Mouse (Mus musculus) ovary, postnatal 36 days (tissue): ENCODE data around the gene Veph1.

ENCODE experiments used
- DNase-seq: peaks from one replicate; pipeline ENCODE4 v3.0.0; 2022; ENCODE audit warnings: low spot score, mixed read lengths

Veph1 gene

DNA sequence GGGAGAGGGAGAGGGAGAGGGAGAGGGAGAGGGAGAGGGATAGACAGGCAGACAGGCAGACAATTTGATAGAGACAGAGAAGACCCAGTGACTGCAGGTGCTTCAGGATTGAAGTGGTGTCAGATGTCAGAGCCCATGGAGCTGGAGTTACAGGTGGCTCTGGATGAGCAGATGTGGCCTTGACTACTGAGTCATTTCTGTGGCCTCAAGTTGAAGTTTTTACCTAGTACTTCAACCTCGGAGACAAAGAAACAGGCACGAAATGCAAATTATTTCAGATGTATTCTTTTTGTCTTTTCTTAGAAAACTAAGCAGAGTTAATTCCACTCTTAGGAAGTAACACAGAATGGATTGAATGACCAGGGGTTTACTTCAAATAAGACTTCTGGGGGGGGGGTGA lies 195.6 kb downstream of the Veph1 start:
- no peak for DNase-seq

DNA sequence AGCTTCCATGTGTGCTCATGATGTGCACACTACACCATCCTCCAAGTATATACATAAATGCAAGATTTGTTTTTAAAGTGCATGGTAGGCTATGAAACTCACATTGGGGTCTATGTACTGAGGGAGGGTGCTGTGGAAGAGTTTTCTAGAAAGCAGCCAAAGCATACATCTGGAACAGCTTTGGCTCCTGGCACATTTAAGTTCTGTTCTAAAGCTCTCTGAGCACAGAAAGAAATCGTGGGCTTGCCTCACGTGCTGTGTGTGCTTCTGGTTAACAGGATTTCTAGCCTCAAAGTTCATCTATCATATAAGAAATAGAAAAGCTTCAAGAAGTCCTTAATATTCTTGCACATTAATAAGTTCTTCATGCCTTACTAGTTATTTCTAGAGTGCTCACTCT lies 204.9 kb downstream of the Veph1 start:
- no peak for DNase-seq

DNA sequence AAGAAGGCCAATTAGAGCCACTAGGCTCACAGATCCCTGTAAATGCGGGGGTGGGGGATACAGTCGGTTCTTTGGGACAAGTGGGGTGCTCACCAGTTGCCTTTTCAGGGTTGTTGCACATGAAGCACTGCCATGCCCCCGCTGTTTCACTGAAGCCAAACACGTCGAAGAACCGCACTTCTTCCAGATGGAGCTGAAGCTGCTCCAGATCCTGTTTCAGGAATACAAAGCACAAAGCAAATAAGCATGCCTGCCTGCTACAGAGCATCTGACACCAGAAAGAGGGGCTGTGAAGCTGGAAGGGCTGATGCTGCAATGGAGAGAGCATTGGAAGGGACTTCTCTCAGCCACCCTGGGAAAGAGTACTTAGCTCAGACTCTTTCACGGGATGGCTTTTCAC lies 209.0 kb downstream of the Veph1 start:
- DNase-seq: no peak

DNA sequence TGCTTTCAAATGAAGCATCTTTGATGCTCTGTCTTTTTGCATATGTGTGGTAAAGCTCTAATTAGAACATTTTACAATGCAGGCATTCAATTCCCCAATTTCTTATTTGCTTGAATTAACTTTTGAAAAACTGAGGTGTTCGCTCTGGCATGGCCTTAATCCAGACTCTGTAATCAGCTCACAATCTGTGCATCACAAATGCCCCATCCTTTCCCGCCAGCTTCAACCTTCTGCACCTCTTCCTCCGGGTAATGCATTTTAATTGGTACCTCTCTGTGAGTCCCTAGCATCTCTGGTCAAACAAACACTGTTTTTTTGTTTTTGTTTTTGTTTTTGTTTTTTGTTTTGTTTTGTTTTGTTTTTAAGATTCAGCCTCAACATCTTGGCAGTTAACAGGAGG lies 212.8 kb downstream of the Veph1 start:
- no peak for DNase-seq

DNA sequence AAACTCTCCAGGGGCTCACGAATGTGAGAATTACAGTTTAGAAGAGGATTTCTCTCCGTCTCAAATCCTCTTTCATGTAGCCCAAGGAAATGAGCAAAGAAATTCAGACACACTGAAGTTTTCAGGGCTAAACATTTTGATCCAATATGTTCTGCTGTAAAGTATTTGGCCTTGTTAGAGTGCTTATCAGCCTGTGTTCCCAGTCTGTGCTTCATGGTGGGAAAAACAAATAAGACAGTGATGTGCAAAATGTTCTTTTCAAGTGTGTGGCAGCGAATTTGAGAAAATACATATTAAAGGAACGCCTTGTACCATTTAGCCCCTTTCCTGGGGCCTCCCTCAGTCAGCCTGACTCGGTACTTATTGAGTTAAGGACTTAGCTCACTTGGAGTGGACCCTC lies 213.2 kb downstream of the Veph1 start:
- DNase-seq: no peak

DNA sequence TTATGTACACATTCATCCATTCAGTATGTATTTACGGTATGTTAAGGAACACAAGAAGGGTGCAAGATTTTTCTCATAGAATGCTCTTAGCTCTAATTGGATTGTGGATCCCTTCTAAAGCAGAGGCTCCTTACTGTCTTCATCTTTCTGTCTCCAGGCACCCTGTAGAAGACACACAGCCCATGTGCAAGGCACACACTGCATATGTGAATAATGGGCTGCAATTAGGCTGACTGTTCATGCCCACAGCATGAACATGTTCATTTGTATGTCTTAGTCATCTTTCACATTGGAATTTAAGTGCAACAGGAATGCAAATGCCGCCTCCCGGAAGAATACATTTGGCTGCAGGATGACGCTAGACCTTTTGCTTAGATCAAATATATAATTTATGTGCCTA lies 213.7 kb downstream of the Veph1 start:
- DNase-seq: no peak

DNA sequence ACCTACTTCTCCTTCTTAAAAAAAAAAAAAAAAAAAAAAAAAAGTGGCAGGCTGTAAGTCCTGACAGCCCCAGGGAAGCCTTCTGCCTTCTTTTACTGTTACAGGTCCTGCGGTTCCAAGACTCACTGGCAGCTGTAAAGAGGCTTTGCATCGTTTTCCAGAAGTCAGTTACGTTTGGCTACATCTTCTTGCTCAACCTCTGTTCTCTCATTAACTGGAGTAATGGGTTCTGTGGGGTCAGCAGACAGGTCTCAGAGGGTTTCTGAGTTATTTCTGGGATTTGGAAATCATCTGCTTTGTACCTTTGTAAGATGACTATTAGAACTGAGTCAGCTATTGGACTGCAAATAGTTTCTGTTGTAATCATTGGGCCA lies 215.3 kb downstream of the Veph1 start:
- no peak for DNase-seq

DNA sequence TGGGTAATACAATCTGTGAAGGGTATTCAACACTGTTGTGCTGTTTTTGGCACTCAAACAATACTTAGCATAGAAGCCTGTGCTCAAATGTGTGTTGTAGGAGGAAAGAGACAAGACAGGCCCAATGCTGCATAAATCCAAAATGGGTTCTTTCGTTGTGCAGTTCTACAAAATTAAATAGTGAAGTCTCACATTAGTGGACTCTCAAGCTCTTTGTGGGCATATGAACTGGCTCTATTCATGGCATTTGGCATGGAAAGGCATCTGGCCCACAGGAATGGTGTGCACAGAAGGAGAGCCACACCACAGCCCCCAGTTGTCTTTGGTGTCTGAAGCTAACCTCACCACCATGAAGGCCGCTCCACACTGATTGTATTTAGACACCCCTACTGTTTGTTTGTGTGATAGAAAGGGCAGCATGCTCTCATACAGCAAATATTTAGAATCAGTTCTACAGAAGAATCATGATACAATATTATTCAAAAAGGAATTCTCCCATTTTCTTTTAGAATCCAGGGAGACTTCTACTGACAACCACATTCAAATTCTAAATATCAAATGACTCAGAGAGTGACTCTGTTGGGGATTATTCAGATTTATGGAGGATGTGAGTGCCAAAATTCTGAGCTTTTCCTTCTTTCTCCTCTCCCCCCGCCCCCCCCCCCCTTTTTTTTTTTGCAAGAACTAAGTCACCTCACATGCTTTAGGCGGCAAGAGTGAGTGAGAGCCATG lies 215.8 kb downstream of the Veph1 start:
- no peak for DNase-seq

DNA sequence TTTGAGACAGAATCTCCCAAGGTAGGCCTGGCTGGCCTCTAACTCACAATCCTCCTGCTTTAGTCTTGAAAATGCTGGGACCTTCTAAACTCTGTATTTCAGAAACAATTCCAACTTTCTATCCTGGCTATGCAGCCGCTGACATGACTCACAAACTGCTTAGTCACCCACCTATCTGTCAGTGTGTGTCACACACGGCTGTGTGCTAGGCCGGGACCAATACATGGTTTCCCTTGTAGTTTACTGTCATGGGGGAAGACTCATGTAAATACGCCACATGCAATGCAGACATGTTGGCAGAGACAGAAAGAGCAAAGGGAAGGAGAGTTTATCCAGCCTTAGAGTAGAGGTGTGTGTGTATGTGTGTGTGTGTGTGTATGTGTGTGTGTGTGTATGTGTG lies 216.8 kb downstream of the Veph1 start:
- DNase-seq: no peak

DNA sequence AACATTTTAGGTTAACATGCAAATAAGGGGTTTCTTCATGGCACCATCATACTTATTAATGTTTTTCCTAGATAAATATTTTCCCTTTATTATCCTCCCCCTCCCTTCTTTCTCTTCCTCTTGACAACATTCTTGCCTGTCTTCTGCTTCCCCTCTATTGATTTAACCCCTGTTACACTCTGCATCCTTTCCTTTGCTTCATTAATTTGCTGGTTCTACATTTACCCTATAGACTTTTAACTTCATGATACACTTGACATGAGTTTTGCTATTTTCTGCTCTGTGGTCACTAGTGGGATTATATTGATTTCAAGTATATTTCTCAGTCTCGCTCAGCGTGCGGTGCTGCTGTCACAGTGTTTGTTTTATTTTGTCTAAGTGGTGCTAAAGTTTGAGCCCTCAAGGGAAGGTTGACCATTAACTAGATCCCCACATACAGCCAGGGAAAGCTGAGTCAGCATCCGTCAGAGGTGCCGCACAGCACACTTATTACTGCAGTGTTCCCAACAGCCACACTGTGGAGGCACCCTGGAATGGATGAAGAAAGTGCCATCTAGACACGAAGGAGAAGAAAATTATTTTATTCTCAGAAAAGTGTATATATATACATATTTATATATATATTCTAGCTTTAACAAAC lies 217.6 kb downstream of the Veph1 start:
- no peak for DNase-seq

DNA sequence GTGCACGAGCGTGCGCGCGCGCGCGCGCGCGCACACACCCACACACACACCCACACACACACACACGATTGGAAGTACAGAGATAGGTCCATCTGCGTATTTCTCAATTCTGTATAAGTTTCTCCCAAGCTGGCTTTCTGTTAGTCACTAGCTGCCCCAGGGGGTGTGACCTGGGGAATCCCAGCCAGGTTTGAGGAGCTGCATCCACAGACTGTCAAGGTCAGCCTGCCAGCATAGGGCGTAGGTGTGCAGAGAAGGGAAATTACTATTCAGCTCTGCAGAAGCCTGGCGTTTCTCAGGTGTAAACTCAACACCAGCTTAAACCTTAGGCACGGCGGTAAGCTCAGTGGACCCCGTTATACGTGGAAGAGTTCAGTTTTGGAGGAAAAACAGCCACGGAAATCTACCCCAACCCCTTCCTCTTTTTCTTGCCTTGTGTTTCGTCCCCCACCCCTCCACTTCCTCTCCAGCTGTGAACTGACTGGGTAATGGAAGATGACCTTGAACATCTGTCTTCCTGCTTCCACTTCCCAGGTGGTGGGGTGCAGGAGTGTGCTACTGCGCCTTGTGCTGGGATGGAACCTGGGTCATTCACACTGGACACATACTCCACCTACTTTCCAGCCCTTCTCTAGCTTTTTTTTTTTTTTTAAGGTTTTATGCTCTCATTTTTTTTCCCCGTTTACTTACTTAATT lies 218.5 kb downstream of the Veph1 start:
- peak; percentile 20 for DNase-seq

DNA sequence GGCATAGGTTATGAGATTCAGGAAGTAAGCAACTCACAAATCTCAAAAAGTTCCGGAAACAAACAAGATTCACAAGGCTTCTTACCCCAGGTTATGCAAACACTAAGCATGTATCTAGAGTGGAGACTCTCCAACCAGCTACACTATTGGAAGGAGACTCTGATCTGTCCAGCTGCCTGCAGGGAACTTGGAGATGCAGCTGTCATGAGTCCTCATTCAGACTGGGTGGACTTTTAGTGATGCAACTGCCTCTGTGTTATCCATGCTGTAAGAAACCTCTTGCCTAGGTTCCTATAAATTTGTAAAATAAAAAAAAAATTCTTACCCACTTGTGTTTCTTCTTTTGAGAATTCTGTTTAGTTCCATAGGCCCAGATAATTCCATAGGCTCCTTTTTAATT lies 226.4 kb downstream of the Veph1 start:
- no peak for DNase-seq

DNA sequence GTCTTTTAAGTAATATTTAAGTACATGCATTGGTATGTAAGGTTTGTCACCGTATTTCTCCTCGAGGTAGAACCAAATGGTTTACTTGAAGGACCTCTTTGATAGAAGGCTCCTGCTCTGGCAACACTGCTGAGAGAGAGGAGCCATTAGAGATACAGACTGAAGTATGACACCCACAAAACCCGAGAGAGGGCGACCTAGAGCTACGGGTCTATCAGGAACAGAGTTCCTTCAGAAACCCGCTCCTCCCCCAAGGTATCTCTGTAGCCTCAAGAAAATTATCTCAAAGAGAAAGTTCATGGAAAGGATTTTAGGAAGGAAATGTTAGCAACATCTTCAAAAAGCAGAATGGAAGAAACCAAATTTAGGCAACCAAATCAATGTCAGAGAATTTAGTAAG lies 232.8 kb downstream of the Veph1 start:
- peak; percentile 14 for DNase-seq

DNA sequence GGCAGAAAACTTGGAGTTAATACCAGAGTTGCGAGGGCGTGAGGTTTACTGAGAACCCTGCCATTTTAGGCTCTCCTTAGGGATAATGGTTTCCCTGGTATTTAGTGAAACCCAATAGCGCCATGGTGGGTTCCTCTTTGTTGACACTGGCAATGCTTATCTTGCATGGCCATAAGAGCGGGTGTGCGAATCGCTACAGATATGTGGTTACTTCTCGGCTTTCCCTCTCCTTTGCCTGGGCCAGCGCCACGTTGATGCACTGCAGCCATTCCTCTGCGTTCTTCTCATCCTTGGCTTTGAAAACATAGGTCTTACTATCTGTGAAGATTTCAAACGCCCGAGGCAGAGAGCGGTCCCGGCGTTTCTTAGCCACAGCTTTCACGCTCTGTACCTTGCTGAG lies 239.7 kb downstream of the Veph1 start:
- DNase-seq: no peak

DNA sequence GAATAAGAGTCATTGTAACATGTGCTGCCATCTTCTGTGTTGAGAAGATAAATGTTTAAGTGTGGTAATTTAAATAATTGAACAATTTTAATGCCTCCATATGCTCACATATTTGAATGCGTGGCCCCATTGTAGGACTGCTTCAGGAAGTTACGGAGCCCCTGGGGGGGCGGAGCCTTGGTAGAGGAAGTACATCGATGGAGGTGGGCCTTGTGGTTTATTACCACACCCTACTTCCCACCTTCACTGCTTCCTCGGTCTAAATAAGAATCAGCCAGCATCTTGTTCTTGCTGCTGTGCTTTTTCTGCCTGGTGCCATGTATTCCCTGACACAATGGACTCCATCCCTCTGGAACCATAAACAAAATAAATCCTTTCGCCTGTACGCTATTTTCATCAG lies 241.0 kb downstream of the Veph1 start:
- DNase-seq: no peak

DNA sequence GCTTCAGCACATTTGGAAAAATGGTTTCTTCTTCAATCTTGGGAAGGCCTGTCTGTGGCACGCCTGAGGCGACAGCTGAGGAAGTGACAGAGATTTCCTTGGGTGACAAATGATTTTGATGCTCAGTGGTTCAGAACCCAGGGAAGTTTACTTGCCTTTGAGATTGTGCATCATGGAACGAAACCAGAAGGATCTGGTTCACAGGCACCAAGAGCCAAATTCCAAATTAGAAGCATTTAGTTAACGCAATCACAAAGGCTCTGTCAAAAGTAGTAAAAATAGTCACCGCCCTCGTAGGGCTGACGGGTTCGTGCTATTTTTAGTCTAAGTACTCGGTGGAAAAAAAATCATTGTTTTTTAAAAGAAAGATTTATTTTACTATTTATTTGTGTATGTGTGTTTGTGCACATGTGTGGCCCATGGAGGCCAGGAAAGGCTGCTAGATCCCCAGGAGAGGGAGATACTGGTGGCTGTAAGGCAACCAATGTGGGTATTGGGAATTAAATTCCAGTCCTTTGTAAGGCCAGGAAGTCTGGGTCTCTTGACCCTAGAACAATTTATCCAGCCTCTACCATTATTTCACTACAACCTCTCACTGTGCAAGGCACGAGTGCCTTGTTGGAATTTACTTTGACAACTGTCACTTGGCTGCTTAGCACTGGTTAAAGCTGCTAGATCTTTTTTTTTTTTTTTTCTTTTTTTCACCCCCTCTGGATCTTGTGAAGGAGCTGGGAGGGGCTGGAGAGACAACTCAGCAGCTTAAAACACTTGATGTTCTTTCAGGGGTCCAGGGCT lies 246.3 kb downstream of the Veph1 start:
- DNase-seq: no peak

DNA sequence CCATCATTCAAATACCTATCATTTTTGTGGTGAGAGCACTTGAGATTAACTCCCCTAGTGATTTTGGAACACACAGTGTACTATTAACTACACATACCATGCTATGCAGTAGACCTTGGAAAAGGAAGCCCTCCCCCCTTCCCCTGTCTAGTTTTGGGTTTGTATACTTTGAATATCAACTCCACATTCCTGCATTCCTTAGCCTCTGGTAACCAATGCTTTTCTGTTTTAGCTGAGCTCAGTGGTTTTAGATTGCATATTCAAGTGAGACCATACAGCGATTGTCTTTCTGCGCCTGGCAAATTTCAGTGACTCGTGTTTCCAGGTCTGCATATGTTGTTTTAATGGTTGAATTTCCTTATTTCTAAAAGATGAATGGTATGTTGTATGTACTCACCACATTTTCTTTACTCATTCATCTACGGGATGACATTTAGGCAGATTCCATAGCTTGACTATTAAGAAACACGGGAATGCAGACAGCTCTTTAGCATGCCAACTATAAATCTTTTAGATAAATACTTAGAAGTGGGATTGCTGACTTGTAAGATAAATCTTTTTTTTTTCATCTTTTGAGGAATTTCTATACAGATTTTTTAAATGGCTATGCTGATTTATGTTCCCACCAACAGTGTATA lies 255.7 kb downstream of the Veph1 start:
- DNase-seq: no peak

DNA sequence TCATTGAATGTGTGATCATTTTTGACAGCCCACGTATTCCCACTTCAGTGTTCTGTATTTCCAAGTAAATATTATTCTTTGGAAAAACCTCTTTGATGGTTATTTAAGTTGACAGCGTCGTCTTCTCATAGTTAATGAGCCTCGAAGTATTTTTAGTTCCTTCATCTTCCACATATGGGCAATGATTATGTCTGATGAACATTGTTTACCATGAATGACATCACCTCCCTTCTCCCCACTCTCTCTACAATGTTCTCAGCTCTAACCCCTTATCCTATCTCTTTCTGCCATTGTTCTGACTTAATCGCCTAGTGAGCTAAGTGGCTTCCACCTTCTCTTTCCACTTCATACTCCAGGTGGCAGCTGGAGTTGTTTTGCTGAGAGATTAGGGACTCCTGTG lies 261.4 kb downstream of the Veph1 start:
- DNase-seq: no peak

DNA sequence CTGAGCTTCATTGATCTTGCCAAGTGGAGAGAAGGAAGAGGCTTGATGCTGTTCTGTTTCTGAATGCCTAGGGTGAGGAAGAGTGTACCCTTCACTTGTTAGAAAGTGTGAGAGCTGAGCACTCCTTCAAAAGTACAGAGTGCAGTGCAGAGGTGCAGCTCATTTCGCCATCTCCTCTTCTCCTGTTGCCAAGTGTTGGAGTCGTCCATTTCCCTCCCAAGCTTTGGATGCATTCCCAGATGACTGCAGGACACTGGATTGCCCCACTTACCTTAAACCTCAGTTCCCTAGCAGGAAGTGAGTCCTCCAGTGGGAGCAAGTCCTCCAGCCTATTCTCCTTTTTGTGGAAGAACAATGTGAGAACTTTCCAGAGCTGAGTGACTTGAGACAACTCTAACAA lies 263.3 kb downstream of the Veph1 start:
- DNase-seq: peak; percentile 4

DNA sequence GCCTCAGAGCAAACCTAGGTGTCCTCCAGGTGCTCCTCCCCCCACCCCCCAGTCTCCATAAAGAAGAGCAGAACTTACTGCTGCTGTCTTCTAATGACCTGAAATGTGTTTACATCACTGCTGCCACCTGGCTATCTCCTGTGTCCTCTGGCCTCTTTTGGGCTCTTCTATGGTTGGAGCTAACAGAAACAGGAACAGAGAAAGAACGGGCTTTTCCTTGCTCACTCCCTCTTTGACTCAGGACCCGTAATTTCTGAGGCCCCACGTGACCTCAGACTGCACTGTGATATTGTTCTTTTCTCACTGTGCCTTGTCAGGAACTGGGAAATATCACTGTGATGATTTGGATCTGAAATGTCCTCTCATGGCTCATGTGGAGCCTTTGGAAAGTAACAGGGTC lies 271.2 kb downstream of the Veph1 start:
- no peak for DNase-seq

DNA sequence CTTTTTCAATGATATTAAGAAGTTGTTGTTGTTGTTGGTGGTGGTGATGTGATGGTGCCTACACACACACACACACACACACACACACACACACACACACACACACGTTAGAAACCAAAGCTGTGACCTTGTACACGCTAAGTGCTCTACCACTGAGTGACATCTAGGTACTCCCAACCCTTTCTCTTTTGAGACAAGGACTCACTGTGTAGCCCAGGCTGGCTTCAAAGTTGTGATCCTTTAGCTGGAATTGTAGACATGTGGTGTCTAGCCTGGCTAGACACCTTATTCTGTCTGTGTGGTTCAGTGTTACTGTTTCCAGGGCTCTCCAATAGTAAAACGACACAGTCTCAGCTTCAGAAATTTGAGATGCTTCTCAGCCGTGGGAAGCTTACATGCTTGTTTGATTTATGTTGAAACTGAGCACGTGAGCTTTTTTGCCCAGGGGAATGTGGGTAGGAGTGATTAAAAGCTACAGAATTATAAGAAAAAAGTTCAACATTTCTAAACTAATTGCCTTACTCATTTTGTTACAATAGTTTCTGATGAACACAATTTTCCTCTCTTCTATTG lies 272.3 kb downstream of the Veph1 start:
- DNase-seq: no peak

DNA sequence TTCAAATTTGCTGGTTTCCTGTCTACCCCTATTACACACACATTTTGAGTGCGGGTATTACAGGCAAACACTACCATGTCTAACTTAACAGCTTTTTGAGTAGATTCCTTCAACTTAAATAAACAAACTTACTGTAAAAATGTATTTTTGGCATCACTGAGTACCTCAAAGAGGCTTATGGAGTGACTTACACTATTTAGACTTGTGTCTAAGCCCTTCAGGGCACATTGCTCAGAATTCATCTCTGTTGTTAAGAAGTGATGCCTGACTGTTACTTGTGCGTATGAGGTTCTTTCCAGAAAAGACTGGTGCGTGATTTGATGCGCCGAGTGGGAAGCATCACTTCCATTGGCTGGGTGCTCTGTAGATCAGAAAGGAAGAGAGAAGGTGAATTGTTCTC lies 277.5 kb downstream of the Veph1 start:
- DNase-seq: no peak
